Mouse (Mus musculus): Measurements from ENCODE around the gene Ugt1a1.
"Not testable (repeated sequence)": the region's sequence is repeated elsewhere in the genome, so short reads cannot be mapped to it uniquely, and the experiment has no call there.

Gene Ugt1a1

DNA sequence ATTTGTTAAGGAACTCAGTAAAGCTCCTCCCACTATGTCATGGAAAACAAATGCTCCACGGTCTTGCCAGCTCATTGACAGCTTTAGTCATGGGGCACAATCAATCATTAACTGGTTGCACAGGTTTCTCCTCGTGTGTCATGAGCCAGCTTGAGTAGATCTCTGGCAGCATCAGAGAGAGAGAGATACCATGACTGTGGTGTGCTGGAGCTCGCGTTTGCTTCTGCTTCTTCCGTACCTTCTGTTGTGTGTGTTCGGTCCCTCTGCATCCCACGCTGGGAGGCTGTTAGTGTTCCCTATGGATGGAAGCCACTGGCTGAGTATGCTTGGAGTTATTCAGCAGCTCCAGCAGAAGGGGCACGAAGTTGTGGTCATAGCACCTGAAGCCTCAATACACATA is at the start of gene Ugt1a1:
Ugt1a1 (plus strand) TSS at position 148 of the 400 bp plus-strand sequence.
- DNase-seq (ENCODE audit: low spot score in 2 of 2), result no peak

DNA sequence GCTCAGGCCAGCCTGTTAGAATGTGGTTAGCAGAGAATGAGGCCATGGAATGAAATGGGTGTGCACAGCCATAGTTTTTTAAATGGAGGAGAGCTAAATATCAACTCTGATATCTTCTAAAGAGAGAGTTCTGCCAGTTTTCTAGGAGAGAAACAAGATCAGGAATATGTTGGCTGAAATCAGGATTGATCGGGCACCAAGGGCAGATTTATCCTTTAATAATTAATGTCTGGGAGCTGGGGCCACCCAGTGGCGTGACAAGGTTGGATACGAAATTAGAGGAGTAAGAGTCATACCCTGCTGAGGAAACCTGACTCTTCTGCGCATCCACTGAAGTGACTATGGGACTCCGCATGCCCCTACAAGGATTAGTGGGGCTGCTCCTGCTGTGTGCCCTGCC is 46.0 kb upstream of the Ugt1a1 start, which contains the start of gene Ugt1a5:
Ugt1a5 (plus strand) TSS at position 302 of the 400 bp plus-strand sequence.
- no peak for DNase-seq (ENCODE audit: low spot score in 2 of 2)

DNA sequence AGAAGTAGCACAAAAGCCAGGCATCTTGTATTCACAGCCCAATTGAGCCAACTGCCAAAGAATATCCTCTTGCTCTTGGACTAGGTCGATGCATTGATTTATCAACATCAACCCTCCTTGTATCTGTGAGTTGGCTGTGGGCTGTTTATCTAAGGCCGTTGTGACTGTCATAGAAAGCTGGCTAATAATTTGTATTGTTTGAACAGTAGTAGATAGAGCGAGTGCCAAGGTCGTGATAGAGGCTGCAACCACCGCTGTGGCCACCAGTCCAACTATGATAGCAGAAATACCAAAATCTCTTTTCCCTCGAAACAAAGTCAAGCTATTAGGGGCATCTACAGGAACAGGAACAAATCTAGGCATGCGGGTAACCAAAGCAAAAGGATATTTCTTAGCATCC is 39.6 kb upstream of the Ugt1a1 start:
- not testable (repeated sequence) for DNase-seq (ENCODE audit: low spot score in 2 of 2)

DNA sequence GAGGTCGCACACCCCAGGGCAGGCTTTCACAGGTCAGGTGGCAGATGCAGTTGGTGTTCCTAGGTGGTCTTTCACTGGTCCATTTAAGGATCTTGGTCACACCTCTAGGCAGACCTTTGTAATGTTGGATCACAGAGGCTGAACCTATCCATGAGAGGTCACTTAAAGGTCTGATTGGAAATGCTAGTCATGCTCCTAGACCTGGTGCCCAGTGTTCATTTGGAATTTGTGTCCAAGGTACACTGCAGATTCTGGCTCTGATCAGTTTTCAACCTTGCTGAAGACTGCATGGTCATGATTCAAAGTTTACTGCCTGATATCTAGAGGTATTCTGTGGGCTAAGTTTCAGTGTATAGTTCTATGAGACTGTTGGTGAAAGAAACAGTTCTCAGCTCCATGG is 32.1 kb upstream of the Ugt1a1 start:
- no peak for DNase-seq (ENCODE audit: low spot score in 2 of 2)

DNA sequence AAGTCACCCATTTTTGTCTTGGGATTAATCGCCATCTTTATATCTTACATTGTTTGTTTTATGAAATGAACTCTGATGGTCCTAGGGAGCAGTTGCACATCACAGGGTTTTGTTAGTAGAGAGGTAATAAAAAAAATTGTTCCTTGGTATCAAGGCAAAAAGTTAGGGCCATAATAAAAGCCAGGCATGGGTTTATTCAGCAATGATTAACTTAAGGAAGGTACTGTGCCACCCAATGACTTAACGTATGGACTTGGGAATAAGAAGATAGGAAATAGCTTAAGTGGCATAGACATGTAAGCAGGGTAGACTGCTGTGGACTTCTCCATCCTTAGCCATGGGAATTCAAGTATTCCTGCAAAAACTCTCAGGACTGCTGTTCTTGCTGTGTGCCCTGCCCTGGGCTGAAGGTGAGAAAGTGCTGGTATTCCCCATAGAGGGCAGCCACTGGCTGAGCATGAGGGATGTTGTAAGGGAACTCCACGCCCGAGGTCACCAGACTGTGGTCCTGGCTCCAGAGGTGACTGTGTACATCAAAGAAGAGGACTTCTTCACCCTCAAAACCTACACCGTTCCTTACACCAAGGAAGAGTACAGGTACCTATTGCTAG is 25.3 kb upstream of the Ugt1a1 start:
- DNase-seq (ENCODE audit: low spot score in 2 of 2), result no peak

DNA sequence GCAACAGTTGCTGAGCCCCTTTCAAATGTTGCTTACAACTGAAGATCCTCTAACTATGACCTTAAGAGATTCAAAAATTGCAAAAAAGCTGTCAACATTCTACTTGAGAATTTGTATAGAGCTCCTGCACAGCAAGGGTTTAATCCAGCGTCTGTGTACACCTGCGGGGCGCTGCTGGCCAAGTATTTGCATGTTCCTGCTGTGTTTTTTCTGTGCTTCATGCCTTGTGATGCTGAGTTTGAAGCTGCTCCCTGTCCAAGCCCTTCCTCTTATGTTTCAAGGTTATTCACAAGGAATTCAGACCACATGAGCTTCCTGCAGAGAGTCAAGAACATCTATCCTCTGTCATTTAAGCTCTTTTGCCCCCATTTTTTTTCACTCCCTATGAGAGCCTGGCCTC is 19.6 kb upstream of the Ugt1a1 start:
- DNase-seq (ENCODE audit: low spot score in 2 of 2), result no peak

DNA sequence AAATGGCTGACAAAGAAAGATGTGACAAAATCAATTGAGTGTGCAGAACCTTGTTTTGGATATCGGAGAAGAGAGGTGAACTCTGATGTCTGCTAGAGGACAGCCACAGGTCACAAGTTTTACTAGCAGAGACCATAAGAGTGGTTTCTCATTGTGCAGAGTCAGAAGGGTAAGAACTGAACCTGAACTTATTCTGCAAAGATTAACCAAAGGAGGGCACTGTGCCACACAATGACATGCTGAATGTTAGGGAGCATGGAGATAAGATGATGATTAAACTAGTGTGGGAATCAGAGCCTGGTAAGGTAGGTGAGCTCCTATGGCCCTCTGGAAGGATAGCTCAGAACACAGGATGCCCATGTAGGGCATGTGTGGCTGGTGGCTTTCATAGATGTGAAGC is 16.1 kb upstream of the Ugt1a1 start:
- DNase-seq (ENCODE audit: low spot score in 2 of 2), result no peak

DNA sequence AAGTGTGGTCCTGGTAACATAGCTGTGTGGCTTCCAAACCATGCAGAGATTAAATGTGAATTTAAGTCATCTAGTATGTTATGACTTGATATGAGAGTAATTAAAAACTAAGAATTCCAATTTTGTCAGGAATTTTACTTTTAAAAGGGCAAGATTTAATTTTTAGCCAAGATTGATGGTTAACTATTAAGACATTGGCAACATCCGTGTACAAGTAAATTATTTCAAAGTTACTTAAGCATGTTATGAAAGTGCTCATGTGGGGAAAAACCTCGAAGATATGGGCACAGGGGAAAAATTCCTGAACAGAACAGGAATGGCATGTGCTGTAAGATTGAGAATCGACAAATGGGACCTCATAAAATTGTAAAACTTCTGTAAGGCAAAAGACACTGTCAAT is 14.3 kb upstream of the Ugt1a1 start:
- no peak for DNase-seq (ENCODE audit: low spot score in 2 of 2)

DNA sequence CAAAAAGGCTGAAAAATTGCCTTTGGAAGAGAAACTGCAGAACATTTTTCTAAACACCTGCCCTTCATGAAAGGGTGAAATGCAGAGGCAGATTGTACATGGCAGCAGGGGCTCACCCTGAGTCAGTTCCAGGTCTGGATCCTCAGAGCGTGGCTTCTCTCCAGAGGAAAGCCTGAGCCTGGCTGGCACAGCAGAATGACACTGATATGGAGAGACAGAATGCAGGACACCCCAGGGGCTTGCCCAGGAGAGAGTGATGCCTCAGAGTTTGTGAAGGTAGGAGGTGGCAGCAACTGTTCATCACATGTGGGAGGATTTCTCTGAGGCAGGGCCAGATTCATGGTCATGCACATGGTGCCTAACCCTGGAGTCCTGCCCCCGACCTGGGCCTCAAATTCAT is 11.8 kb upstream of the Ugt1a1 start:
- DNase-seq (ENCODE audit: low spot score in 2 of 2), result no peak

DNA sequence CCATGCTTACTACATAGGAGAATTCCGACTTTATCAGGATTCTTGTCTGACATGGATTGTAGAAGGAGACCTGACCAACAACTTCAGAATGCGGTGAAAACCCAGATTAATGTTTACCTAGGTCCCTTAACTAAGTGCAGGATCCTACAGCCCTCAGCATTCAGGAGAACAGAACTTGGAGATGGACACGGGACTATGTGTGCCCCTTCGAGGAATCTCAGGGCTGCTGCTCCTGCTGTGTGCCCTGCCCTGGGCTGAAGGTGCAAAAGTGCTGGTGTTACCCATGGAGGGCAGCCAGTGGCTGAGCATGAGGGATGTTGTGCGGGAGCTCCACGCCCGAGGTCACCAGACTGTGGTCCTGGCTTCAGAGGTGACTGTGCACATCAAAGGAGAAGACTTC is 11.3 kb upstream of the Ugt1a1 start, which contains the start of gene Ugt1a2:
Ugt1a2 (plus strand) TSS at position 146 of the 400 bp plus-strand sequence.
- no peak for DNase-seq (ENCODE audit: low spot score in 2 of 2)

DNA sequence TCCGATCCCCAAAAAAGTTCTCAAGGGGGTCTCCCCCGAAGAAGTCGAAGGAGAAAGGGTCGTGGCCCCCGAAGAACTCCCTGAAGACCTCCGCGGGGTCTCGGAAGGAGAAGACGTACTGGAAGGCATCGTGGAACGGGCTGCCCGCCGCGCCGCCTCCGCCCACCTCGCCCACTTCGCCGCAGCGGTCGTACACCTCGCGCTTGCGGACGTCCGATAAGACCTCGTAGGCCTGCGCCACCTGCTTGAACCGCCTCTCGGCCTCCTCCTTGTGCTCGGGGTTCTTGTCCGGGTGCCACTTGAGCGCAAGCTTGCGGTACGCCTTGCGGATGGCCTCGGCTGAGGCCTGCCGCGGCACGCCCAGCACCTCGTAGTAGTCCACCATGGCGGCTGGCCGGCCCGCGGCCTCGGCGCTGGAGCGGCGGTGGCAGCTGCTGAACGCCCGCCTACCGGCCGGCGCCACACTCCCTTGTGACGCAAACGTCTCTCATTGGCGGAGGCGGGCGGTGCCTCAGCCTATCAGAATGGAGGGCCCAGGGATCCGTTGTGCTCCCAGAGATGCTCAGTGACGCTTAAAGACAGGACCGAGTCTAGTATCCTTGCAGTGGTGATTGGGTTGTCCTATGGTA is 6.4 kb upstream of the Ugt1a1 start, which contains the start of gene Dnajb3:
Dnajb3 (minus strand) TSS at position 489 of the 629 bp plus-strand sequence.
- peak; percentile 83 to 85 for DNase-seq (ENCODE audit: low spot score in 2 of 2)

DNA sequence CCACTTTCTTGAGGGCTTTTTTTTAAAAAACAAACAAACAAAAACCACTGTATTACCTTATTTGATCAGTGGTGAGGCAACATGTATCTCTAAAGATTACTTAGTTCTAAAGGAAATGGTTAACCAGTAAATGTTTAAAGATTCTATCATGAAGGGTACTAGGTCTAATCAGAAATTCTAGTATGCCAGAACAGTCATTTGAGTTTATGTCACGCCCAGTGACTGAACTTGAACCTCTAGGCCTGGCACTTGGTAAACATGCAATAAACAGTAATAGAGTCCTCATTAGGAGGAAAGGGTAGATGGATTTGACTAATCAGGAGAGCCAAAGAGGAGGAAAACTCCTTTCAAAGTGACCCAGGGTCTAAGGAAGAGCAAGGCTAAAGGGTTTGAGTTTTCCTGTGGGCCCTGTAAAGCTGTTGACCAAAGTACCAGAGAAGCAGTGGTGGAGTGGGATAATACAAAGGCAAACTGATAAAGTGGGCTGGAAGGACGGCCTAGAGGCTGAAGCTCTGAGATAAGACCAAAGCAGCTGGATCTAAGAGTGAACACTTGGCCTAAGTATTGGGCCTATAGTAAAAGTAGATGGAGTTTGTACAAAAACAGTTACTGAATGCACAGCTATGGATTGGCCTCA is 4.8 kb upstream of the Ugt1a1 start:
- no peak for DNase-seq (ENCODE audit: low spot score in 2 of 2)

DNA sequence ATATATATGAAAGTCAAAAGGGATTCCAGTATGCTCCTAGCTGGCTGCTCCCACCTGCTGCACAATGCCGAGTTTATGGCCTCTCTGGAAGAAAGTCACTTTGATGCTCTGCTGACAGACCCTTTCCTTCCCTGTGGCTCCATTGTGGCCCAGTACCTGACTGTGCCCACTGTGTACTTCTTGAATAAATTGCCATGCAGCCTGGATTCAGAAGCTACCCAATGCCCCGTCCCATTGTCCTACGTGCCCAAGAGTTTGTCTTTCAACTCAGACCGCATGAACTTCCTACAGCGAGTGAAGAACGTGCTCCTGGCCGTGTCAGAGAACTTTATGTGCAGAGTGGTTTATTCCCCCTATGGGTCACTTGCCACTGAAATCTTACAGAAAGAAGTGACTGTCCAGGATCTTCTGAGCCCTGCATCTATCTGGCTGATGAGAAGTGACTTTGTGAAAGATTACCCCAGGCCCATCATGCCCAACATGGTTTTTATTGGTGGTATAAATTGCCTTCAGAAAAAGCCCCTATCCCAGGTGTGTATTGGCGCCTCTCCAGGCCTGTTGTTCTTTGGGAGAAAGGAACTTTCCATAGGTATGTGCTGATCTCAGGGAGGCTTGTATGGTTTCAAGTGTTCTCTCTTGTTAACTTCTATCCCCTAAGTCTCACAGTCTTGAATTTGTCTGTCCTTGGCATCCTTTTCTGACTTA is 734 bp downstream of the Ugt1a1 start:
- no peak for DNase-seq (ENCODE audit: low spot score in 2 of 2)

DNA sequence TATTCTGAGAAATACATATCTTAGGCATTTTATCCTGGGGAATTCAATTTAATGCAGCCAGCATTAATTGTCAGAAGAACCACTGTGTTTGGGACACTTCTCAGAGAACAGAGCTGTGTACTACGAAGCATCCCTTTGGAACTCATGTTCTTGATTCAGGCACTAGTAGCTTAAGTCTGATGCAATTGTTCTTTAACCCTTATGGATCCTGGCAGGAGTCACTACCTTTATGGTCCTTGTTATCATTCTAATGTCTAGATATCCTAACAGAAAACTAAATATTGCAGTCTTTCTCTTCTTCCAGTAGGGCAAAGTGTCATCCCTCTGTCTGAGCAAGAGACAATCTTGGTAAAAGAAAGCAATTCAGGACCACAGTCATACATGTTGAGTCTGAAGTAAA is 1.3 kb downstream of the Ugt1a1 start:
- DNase-seq (ENCODE audit: low spot score in 2 of 2), result no peak

DNA sequence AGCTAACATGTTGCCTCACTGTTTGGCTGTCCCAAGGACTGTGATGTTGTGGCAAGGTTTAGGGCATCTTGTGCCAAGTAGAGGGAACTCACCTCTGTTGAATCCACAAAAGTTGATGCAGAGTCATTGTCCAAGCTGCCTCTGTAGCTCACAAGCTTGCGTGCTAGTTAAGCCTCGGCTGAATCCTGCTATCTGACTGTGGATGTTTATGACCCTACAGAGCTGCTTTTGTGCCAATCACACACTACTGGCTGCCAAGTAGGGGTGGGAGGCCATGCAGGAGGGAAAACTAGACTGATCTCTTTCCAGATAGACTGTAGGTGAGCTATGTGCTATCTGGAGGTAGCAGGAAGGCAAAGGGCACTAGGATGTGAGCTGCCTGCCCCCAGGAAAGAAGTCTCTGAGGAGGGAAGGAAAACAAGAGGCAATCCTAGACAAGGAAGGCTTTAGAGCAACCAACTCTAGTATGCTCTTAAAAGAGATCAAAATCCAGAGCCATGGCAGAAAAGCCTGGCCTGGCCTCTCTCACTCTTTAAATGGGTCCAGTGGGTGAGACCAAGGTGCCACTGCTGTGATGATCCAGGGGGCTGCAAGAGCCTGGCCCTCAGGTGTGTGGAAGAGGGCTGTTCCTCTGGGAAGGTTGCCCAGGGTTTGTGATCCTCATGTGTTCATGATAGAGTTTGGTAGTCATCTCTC is 2.2 kb downstream of the Ugt1a1 start:
- no peak for DNase-seq (ENCODE audit: low spot score in 2 of 2)

DNA sequence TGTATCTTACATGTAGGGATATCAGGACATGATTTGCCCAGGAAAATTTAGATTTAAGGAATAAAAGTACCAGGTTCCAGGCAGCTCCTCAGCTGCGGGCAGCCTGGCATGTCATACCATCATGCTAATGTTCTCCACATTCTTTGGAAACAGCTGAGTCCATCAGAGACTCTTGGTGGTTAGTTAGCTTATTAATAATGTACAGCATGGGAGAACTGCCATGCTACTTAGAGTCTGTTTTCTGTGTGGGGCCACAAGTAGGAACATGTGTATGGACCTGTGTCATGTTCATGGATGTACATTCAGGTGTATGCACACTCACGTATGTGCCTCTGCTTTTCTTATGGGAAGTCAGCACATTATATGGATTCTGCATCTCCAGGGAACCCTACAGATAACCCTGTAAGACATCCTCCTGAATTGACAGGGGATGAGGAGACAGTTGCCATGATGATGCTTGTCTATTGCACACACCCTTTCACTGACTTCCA is 2.7 kb downstream of the Ugt1a1 start:
- DNase-seq (ENCODE audit: low spot score in 2 of 2), result no peak

DNA sequence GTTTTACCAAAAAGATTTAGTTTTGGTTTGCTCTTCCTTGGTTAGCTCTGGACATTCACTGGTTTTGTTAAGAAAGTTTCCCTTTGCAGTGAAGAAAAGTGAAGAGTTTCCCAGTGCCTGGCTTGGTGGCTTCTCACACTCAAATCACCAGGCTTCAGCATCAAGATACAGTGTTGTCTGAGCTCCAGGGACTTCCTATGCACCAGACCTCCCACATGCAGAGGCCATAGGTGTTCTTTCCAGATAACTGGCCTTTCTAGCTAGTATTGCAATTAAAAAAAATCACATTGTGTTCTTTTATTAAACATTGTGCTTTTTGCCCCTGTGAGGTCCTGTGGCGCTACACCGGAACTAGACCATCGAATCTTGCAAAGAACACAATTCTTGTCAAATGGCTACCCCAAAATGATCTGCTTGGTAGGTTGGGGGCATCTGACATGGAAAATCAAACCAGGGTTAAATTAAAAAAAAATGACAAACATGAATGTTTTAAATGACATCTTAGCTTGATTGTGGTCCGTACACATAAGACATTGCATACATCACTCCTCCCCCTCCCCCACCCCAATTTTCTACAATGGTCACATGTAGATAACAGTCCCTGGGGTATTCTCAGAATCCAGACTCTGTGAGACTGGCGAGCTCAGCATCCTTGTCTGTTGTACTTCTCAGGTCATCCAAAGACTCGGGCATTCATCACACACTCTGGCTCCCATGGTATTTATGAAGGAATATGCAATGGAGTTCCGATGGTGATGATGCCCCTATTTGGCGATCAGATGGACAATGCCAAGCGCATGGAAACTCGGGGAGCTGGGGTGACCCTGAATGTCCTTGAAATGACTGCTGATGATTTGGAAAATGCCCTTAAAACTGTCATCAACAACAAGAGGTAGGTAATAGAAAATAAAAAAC is 4.0 kb downstream of the Ugt1a1 start:
- no peak for DNase-seq (ENCODE audit: low spot score in 2 of 2)

DNA sequence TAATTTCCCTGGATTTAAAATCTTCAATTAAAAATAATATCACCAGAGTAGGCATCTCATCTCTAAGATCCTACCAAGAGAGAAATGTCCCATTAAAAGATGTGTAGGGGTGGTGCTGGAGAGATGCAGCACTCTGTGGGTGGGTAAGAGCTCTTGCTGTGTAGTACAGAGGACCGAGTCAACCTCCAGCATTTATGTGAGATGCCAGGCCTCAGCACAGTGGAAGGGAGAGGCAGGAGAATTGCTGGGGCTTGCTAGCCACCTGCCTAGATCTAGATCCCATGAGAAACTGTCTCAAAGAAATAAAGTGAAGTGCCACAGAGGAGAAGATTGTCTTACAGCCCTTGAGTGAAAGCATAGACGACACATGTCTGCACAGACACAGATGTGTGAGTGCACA is 4.8 kb downstream of the Ugt1a1 start:
- DNase-seq (ENCODE audit: low spot score in 2 of 2), result no peak

DNA sequence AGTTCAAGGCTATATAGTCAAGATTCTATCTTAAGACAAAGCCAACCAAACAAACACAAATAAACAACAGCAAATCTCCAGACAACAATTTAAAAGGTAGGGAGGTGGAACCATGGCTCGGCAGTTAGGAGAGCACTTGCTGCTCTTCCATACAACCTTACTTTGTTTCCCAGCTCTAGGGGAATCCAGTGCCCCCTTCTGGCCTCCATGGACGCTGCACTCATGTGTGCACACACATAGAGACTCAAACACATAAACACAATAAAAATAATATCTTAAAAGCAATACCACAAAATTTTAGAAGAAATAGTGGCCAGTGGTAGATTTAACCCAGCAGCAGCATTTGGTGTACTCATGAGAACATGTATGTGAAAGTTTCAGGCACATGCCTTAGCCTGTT is 5.4 kb downstream of the Ugt1a1 start:
- no peak for DNase-seq (ENCODE audit: low spot score in 2 of 2)

DNA sequence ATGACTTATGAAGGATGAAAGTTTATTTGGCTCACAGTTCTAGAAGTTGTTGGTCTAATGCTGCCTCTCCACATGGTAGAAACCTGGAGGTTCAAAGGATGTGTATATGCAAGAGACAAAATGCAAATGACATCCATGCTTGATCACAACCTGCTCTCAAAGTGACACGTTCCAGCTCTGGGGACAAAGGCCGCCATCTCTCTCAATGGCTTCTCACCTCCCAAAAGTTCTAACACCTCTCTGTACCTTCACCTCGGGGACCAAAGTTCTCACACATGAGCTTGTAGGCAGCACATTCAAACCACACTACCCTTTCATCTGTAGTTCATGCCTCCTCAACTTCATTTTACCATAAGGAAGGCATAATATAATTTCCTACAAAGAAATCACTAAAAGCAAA is 5.8 kb downstream of the Ugt1a1 start:
- no peak for DNase-seq (ENCODE audit: low spot score in 2 of 2)

DNA sequence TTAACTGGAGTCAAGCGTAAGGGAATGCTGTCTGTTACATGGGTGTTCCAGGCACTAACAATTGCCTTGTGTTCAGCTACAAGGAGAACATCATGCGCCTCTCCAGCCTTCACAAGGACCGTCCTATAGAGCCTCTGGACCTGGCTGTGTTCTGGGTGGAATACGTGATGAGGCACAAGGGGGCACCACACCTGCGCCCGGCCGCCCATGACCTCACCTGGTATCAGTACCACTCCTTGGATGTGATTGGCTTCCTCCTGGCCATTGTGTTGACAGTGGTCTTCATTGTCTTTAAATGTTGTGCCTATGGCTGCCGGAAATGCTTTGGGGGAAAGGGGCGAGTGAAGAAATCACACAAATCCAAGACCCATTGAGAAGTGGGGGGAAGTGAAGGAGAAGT is 6.3 kb downstream of the Ugt1a1 start:
- DNase-seq (ENCODE audit: low spot score in 2 of 2), result no peak
